Mouse (Mus musculus) neural tube, embryonic 12.5 days (tissue): ENCODE measurements at regions not wholly inside any gene's neighbourhood (a gene's known extent, or its start where the extent isn't known, plus 50 kb on each side); places are given as distances from the start of the nearest gene placed in this dataset.

ENCODE experiments used
- ATAC-seq: fragments of 200-750 bp; cut with Nextera tagmentation; 2 replicates; pipeline ENCODE4 v1.8.0; 2017; ENCODE audit warnings: low read depth, mild to moderate bottlenecking, moderate TSS enrichment, moderate library complexity; ENCODE audit not compliant: low FRiP score
- H3K27ac ChIP-seq: fragments of 300-500 bp; sonication (generic); 2 replicates; pipeline ENCODE4 v1.5.1; 2016
- H3K27me3 ChIP-seq: fragments of 300-500 bp; sonication (generic); replicated peaks from 2 replicates; pipeline ENCODE4 v1.6.1; 2016; ENCODE audit warnings: mild to moderate bottlenecking
- H3K36me3 ChIP-seq: fragments of 300-500 bp; sonication (generic); 2 replicates; pipeline ENCODE4 v1.6.1; 2016; ENCODE audit warnings: mild to moderate bottlenecking
- H3K4me1 ChIP-seq: fragments of 300-500 bp; sonication (generic); 2 replicates; pipeline ENCODE4 v1.6.1; 2016
- H3K4me2 ChIP-seq: fragments of 300-500 bp; sonication (generic); replicated peaks from 2 replicates; pipeline ENCODE4 v1.6.1; 2016; ENCODE audit warnings: mild to moderate bottlenecking
- H3K4me3 ChIP-seq: fragments of 300-500 bp; sonication (generic); 2 replicates; pipeline ENCODE4 v1.5.1; 2016
- H3K9ac ChIP-seq: fragments of 300-500 bp; sonication (generic); 2 replicates; pipeline ENCODE4 v1.6.1; 2016; ENCODE audit warnings: mild to moderate bottlenecking
- H3K9me3 ChIP-seq: fragments of 300-500 bp; sonication (generic); 2 replicates; pipeline ENCODE4 v1.6.1; 2016; ENCODE audit warnings: mild to moderate bottlenecking
- WGBS: fragments of 180-500 bp; shearing (Covaris S2); methylation state at CpG from one replicate; pipeline ENCODE4 v1.1.7; 2016; 5-methylcytosine and 5-hydroxymethylcytosine counted together

DNA sequence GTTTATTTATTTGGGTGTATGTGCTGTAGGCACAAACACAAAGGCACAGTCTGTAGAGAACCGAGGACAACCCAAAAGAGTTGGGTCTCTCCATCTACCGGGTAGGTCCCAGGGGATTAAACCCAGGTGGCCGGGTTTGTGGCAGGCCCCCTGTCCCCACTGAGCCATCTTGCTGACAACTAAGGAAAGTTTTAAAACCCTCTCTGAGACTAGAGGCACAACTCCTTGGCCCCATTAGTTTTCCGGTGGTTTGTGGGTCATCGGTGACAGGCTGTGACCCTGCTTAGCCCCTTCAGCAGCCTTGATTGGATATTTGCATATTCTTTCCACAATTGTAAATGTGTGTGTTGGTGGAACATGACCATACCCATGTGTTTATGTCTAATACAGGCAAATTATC is 83.1 kb upstream of the S1pr3 start:
- Histone ChIP-seq H3K4me1 (0 out of 2 replicates have a peak, but pooled peaks cover 12% of the 10 kb centered on the region), H3K27me3 (no peaks in the 10 kb centered on the region), H3K36me3 (no peaks in the 10 kb centered on the region), H3K9me3 (no peaks in the 10 kb centered on the region), H3K27ac (no peak overlapping the region), H3K9ac (no peak overlapping the region), H3K4me3 (no peak overlapping the region), H3K4me2 (no peak overlapping the region)
- no peak for ATAC-seq
- WGBS: 84% methylated on average over 5 of the region's 5 CpGs

DNA sequence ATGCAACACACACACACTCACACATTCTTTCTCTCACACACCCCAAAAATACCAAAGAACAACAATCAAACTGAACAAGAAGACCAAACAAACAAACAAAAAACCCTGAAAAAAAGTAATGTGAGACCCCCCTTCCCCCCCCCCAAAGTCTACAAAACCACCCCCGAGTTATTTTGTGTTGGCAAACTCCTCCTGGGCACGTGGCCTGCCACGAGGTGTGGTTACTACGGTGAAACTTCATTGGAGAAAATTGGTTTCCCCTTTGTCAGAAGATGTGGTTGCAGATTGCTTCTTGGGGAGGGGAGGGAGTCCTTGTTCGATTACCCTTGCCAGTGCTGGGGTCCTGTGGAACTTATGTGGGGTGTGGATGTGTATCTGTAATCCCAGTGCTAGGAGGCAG is 82.3 kb upstream of the S1pr3 start:
- no peak overlapping the region for H3K4me3 ChIP-seq
- no peaks in the 10 kb centered on the region for H3K36me3 ChIP-seq
- no peaks in the 10 kb centered on the region for H3K9me3 ChIP-seq
- no peaks in the 10 kb centered on the region for H3K27me3 ChIP-seq
- H3K4me1 ChIP-seq: 0 out of 2 replicates have a peak, but pooled peaks cover 12% of the 10 kb centered on the region
- no peak for ATAC-seq
- no peak overlapping the region for H3K4me2 ChIP-seq
- WGBS: 77% methylated on average over 5 of the region's 5 CpGs
- H3K27ac ChIP-seq: no peak overlapping the region
- H3K9ac ChIP-seq: no peak overlapping the region

DNA sequence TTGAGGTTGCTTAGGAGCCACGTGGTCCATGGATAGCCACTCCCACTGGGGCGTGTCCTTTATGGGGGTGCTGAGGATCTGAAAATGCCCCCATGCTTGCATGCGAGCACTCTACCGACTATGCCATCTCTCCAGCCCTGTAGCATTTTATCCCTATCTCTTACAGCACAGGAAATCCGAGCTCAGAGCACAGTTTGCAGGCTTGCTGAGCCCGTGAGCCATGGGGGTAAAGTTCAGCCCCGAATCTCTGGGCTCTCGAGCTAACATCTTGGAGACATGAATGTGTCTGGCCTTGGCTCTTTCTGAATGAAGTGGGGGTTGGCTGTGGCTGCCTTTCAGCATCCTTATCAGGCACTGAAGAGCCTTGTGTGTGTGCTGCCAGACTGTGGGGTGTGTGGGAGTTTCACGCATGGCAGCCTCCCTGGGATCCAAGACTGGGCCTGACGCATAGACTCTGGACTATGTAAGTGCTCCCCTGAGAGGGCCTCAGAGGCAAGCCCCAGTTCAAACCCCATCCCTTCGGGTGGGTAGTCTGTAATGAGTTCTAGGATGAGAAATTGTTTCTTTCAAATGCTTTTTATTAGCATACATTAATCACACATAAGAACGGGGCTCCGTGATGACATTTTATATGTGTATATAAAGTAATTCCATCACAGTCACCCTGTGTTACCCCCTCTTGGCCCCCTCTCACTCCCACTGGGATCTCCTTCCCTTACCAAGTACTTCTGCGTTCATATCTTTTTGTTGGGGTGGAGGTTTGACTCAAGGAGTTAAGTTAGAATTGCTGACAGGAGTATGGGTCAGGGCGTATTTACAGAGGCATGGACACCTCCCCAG is 80.1 kb upstream of the S1pr3 start:
- Histone ChIP-seq H3K4me2 (no peak overlapping the region), H3K4me1 (0 out of 2 replicates have a peak, but pooled peaks cover 12% of the 10 kb centered on the region), H3K27ac (no peak overlapping the region), H3K27me3 (no peaks in the 10 kb centered on the region), H3K36me3 (no peaks in the 10 kb centered on the region), H3K4me3 (no peak overlapping the region), H3K9me3 (no peaks in the 10 kb centered on the region), H3K9ac (no peak overlapping the region)
- ATAC-seq: peak; percentile 69
- WGBS: 57% methylated on average over 15 of the region's 15 CpGs

DNA sequence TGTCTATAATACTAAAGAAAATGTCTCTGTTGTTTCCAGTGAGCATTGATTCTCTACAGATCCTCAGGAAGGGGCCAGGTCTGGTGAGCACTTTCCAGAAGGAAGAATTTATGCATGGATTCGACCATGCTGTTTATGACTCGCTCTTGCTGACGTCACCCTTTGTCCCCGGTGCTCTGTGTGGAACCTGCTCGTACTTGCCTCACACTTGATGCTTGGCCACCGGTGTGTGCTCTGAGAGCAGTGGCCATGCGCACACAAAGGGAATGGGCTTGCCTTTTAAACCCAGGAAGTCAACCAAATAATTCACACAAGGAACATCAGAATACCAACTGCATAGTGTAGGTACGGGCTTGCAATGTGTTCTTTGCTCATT is 79.5 kb upstream of the S1pr3 start:
- H3K4me1 ChIP-seq: 0 out of 2 replicates have a peak, but pooled peaks cover 12% of the 10 kb centered on the region
- H3K27ac ChIP-seq: no peak overlapping the region
- H3K36me3 ChIP-seq: no peaks in the 10 kb centered on the region
- H3K27me3 ChIP-seq: no peaks in the 10 kb centered on the region
- no peak overlapping the region for H3K4me3 ChIP-seq
- 34% methylated on average over 8 of the region's 8 CpGs for WGBS
- no peak overlapping the region for H3K9ac ChIP-seq
- H3K9me3 ChIP-seq: no peaks in the 10 kb centered on the region
- peak; percentile 69 for ATAC-seq
- H3K4me2 ChIP-seq: no peak overlapping the region

DNA sequence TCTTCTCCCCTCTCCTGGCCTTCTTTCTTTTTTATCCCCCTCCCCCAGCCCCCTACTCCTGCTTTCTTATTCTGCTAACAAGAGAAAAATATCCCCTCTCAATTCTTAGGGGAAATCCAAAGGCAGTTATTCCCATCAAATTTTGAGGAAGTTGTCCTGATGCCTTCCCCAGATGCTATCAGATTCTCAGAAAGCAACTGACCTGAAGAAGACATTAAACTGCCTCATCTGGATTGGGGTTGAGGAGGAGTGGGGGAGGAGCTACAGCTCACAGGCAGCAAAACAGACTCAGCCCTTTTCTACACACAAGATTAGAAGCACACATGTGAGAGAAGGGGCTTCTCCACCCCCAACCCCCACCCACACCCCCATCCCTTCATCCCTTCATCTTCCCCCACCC is 78.7 kb upstream of the S1pr3 start:
- Histone ChIP-seq H3K9me3 (no peaks in the 10 kb centered on the region), H3K36me3 (no peaks in the 10 kb centered on the region), H3K4me1 (0 out of 2 replicates have a peak, but pooled peaks cover 12% of the 10 kb centered on the region), H3K9ac (no peak overlapping the region), H3K27me3 (no peaks in the 10 kb centered on the region), H3K27ac (no peak overlapping the region), H3K4me3 (no peak overlapping the region), H3K4me2 (no peak overlapping the region)
- ATAC-seq: no peak

DNA sequence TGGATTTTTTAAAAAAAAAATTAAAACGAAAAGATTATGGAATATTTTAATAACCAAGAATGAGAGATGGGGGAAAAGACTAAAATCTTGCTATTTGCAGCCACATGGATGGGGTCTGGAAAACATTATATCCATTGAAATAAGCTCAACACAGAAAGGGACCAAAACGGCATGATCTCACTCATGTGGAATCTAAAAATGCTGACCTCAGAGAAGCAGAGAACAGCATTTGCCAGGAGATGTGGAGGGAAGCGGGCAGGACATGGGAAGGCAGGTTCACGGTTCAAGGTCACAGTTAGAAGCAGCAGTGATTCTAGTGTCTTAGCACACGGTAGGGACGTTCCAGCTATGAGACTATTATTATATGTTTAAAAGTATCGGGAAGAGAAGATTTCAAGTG is 76.2 kb upstream of the S1pr3 start:
- no peak for ATAC-seq
- H3K4me3 ChIP-seq: no peak overlapping the region
- WGBS: 79% methylated on average over 7 of the region's 7 CpGs

DNA sequence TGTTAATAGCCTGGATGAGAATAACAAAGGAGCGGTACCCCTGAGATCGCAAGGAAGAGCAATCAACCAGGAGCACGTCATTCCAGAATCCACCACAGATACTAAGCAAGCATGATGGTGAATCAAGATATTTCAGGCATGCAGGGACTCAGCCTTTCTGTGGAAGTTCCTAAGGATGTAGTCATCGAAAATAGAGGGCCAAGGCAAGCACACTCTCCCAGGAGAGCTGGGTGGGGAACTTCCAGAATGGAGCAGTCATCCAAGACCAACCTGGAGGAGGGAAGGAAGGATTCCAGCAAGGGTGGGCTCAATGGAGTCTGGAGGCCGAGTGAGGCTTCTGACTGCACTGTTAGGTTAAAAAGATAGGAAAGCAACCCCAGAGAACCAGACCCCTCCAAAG is 75.0 kb upstream of the S1pr3 start:
- WGBS: 89% methylated on average over 5 of the region's 5 CpGs
- Histone ChIP-seq H3K4me1 (0 out of 2 replicates have a peak, but pooled peaks cover 7% of the 10 kb centered on the region), H3K4me3 (no peak overlapping the region), H3K9ac (no peak overlapping the region), H3K36me3 (no peaks in the 10 kb centered on the region), H3K27me3 (no peaks in the 10 kb centered on the region), H3K27ac (no peak overlapping the region), H3K9me3 (no peaks in the 10 kb centered on the region), H3K4me2 (no peak overlapping the region)
- ATAC-seq: no peak

More for the DNA sequence above, 76.2 kb upstream of the S1pr3 start:
- Histone ChIP-seq H3K4me1 (0 out of 2 replicates have a peak, but pooled peaks cover 12% of the 10 kb centered on the region), H3K27me3 (no peaks in the 10 kb centered on the region), H3K36me3 (no peaks in the 10 kb centered on the region), H3K9me3 (no peaks in the 10 kb centered on the region), H3K9ac (no peak overlapping the region), H3K4me2 (no peak overlapping the region), H3K27ac (no peak overlapping the region)

DNA sequence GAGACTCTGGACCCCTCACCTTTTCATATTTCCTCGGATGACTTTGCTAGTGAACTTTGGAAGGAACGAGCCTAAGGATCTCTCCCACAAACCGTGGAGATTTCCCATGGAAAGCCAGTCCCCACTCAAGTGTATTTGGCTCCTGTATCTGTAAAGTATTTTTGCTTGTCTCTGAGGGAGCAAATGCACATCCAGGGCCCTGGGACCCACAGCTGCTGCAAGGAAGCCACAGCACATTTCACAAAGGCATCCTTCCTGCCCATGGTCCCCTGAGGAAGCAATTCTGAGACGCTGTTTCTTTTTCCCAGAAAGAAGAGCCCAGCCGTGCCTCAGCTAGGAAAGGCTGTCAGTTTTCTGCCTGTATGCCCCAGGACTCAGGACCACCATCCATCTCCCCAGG is 71.7 kb upstream of the S1pr3 start:
- Histone ChIP-seq H3K9ac (no peak overlapping the region), H3K9me3 (0 out of 2 replicates have a peak, but pooled peaks cover 4% of the 10 kb centered on the region), H3K4me1 (no peaks in the 10 kb centered on the region), H3K4me3 (no peak overlapping the region), H3K4me2 (no peak overlapping the region), H3K27me3 (no peaks in the 10 kb centered on the region), H3K36me3 (no peaks in the 10 kb centered on the region), H3K27ac (no peak overlapping the region)
- no peak for ATAC-seq
- 74% methylated on average over 5 of the region's 5 CpGs for WGBS

DNA sequence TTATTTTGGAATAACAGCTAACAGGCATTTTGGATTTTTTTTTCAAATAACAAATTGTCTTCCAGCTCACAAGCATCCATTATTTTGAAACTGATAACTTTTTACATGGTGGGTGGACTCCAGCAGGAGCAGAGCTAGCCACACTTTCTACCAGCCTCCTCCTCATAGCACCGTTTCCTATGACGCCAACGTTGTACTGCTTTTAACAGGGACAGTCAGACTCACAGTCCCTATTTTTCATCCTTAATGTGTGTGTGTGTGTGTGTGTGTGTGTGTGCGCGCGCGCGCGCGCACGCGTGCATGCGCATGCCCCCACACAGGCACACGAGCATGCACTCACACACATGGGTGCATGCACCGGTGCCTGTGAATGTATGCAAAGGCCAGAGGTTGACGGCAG is 70.5 kb upstream of the S1pr3 start:
- 95% methylated on average over 16 of the region's 16 CpGs for WGBS
- Histone ChIP-seq H3K27me3 (no peaks in the 10 kb centered on the region), H3K9me3 (0 out of 2 replicates have a peak, but pooled peaks cover 4% of the 10 kb centered on the region), H3K9ac (no peak overlapping the region), H3K27ac (no peak overlapping the region), H3K4me3 (no peak overlapping the region), H3K4me2 (no peak overlapping the region), H3K36me3 (no peaks in the 10 kb centered on the region), H3K4me1 (no peaks in the 10 kb centered on the region)
- ATAC-seq: no peak

DNA sequence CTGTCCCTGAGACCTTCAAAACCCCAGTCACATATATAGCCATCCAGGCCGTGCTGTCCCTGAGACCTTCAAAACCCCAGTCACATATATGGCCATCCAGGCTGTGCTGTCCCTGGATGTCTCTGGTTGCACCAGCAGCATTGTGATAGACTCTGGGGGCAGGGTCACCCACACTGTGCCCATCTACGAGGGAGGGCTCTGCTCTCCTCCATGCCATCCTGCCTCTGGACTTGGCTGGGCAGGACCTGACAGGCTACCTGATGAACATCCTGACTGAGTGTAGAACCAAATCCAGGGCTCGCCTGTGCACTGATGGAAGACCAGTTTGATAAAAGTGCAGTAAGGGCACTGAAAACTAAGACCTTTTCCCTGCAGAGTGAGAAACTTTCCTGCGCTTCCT is 63.1 kb upstream of the S1pr3 start:
- no peaks in the 10 kb centered on the region for H3K36me3 ChIP-seq
- 0 out of 2 replicates have a peak, but pooled peaks cover 4% of the 10 kb centered on the region for H3K9me3 ChIP-seq
- 0 out of 2 replicates have a peak, but pooled peaks have one; percentile 19 for ATAC-seq
- H3K27me3 ChIP-seq: no peaks in the 10 kb centered on the region
- no peak overlapping the region for H3K4me3 ChIP-seq
- H3K4me1 ChIP-seq: peaks cover 12% of the 10 kb centered on the region
- no peak overlapping the region for H3K9ac ChIP-seq
- no peak overlapping the region for H3K27ac ChIP-seq
- H3K4me2 ChIP-seq: no peak overlapping the region
- 85% methylated on average over 4 of the region's 4 CpGs for WGBS

DNA sequence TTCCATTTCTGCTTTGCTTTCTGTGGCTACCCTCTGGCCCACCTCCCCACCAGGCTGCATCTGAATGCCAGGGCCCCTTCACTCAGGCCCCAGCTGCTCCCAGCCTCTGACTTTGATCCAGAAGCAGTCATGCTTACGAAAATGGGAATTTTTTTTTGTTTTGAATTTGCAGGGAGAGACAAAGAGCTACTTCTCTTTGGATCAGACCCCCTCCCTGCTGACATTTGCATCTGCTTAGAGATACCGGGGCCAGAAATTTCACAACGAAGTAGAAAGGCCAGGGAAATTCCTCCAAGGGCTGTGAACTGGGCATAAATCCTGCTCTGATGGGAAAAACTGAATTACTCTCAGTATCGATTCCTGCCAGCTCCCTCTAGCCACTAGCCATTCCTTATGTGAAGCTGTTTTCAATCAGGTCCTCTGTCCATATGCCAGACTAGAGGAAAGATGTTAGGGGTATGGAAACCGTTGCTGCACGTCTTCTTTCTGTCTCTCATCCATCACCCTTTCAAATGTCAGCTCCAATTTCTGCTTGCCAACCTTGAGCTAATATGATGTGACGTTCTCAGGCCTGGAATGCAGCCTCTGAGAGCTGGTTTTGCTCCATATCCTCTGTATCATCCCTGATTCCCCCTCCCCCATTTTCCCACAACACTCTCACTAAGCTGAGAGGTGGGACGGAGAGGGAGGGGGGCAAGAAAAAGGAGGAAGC is 62.4 kb upstream of the S1pr3 start:
- Histone ChIP-seq H3K4me2 (0 out of 2 replicates have a peak overlapping the region, but pooled peaks have one; percentile 9), H3K27ac (no peak overlapping the region), H3K36me3 (no peaks in the 10 kb centered on the region), H3K4me1 (peaks cover 12% of the 10 kb centered on the region), H3K4me3 (no peak overlapping the region), H3K9ac (no peak overlapping the region), H3K27me3 (no peaks in the 10 kb centered on the region), H3K9me3 (0 out of 2 replicates have a peak, but pooled peaks cover 4% of the 10 kb centered on the region)
- ATAC-seq: peak; percentile 60
- WGBS: 20% methylated on average over 8 of the region's 8 CpGs

DNA sequence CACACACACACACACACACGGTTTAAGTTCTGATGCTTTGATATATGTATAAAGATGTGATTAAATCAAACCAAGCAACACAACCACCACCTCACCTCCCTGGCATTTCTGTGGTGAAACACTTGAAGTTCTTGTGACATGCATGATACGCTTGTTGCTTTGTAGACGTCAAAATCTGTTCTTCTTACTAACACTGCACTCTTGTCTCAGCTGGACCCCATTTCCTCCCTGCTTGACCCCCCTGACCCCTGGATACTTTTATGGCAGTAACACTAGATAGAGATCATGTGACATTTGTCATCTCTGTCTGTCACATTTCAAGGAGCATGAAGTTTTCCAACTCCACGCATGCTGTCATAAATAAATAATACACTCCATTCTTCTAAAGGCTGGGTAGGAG is 59.7 kb upstream of the S1pr3 start:
- H3K36me3 ChIP-seq: no peaks in the 10 kb centered on the region
- H3K9ac ChIP-seq: no peak overlapping the region
- 74% methylated on average over 4 of the region's 4 CpGs for WGBS
- no peaks in the 10 kb centered on the region for H3K9me3 ChIP-seq
- H3K4me3 ChIP-seq: no peak overlapping the region
- no peak overlapping the region for H3K4me2 ChIP-seq
- no peak for ATAC-seq
- H3K27me3 ChIP-seq: no peaks in the 10 kb centered on the region
- no peak overlapping the region for H3K27ac ChIP-seq
- peaks cover 12% of the 10 kb centered on the region for H3K4me1 ChIP-seq
